Mouse (Mus musculus): Measurements from ENCODE around the gene Sptbn4. TPM values are rescaled to one million over a fixed set of nuclear protein-coding genes. Genes with fewer than 3 reads are reported as not detected.

The Sptbn4 gene
- total RNA-seq, 1 experiment, result 9.1 TPM

DNA sequence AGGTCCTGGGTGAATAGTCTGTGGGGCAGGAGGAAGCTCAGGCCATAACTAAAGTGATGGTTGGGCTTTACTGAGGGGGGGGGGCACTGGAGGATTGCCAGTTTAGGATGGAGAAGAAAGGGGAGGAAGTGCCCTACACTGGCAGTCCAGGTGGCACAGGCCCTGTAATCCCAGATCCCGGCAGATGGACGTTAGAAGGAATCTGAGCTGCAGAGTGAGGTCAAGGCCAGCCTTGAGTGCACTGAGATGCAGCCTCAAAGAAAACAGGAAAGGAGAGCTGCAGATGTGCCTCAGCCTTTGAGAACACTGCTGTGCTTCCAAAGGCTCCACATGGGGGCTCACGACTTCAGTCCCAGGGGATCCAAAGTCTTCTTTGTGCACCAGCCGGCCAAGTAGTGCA, 20.2 kb upstream of the Sptbn4 start:
- H3K9me3 ChIP-seq (ENCODE audit: control insufficient read depth, insufficient read depth, low read depth, low read length), result no peaks in the 10 kb centered on the region
- no peak overlapping the region for H3K27ac ChIP-seq (ENCODE audit: insufficient read depth, low read depth, low read length, poor library complexity, severe bottlenecking)
- H3K36me3 ChIP-seq (ENCODE audit: control insufficient read depth, insufficient read depth, low read length, poor library complexity, severe bottlenecking), result no peaks in the 10 kb centered on the region; the same call in 1 of the 2 replicates
- H3K4me3 ChIP-seq (ENCODE audit: insufficient read depth in 1 of 2, low read depth in 1 of 2, low read length in 2 of 2, poor library complexity in 1 of 2, severe bottlenecking in 1 of 2), result no peak overlapping the region
- no peak overlapping the region for H3K9ac ChIP-seq (ENCODE audit: insufficient read depth, low read depth, low read length, poor library complexity, severe bottlenecking)
- H3K4me1 ChIP-seq (ENCODE audit: control insufficient read depth in 2 of 2, insufficient read depth in 2 of 2, low read length in 2 of 2, poor library complexity in 1 of 2), result peaks cover 5 to 9% of the 10 kb centered on the region in 2 experiments; a peak in 2 of 4 replicates
- in situ Hi-C loops (cut with MboI; ENCODE audit: low sequenced_read_pairs in 2 of 2, unreplicated experiment in 2 of 2), result no loop called here
- DNase-seq (ENCODE audit: low read depth, low spot score), result no peak
- TF ChIP-seq ZC3H11A (IDR thresholded peaks at IDR 0.05; ENCODE audit: borderline replicate concordance, low read depth, low read length) (no peak), ZNF384 (IDR thresholded peaks at IDR 0.05; ENCODE audit: low read depth, low read length) (no peak), HCFC1 (IDR thresholded peaks at IDR 0.05; ENCODE audit: borderline replicate concordance, insufficient read depth, low read length) (no peak), CHD2 (IDR thresholded peaks at IDR 0.05; ENCODE audit: low read depth, low read length) (no peak), MAFK (IDR thresholded peaks at IDR 0.05; ENCODE audit: insufficient read depth, low read depth, low read length) (no peak)

DNA sequence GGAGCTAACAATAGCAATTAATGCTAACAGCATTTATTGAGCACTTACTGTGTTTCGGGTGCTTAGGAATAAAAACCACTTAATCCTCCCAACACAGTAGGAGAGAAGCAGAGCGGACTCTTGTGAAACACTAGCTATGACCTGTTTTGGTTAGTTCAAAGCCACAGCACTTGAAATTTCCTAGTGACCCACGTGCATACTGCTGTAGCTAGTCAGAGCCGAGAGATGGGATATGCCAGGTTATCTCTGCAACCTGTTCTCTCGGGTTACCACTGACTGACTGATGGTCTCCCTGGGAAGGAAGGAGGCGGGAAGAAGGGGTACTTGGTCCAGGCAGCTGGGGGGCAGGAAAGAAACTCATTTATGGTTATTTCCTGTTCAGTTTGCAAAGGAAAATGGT, 13.0 kb upstream of the Sptbn4 start:
- in situ Hi-C loops (cut with MboI; ENCODE audit: low sequenced_read_pairs in 2 of 2, unreplicated experiment in 2 of 2), result no loop called here
- Histone ChIP-seq H3K27ac (ENCODE audit: insufficient read depth, low read depth, low read length, poor library complexity, severe bottlenecking) (no peak overlapping the region), H3K9me3 (ENCODE audit: control insufficient read depth, insufficient read depth, low read depth, low read length) (no peaks in the 10 kb centered on the region), H3K36me3 (ENCODE audit: control insufficient read depth, insufficient read depth, low read length, poor library complexity, severe bottlenecking) (peaks cover 5% of the 10 kb centered on the region; the same call in 1 of the 2 replicates), H3K9ac (ENCODE audit: insufficient read depth, low read depth, low read length, poor library complexity, severe bottlenecking) (no peak overlapping the region), H3K4me1 (ENCODE audit: control insufficient read depth in 2 of 2, insufficient read depth in 2 of 2, low read length in 2 of 2, poor library complexity in 1 of 2) (peaks cover 0 to 4% of the 10 kb centered on the region in 2 experiments; a peak in 2 of 4 replicates), H3K4me3 (ENCODE audit: insufficient read depth in 1 of 2, low read depth in 1 of 2, low read length in 2 of 2, poor library complexity in 1 of 2, severe bottlenecking in 1 of 2) (no peak overlapping the region)
- TF ChIP-seq HCFC1 (IDR thresholded peaks at IDR 0.05; ENCODE audit: borderline replicate concordance, insufficient read depth, low read length) (no peak), MAFK (IDR thresholded peaks at IDR 0.05; ENCODE audit: insufficient read depth, low read depth, low read length) (no peak), CHD2 (IDR thresholded peaks at IDR 0.05; ENCODE audit: low read depth, low read length) (no peak), ZC3H11A (IDR thresholded peaks at IDR 0.05; ENCODE audit: borderline replicate concordance, low read depth, low read length) (no peak), ZNF384 (IDR thresholded peaks at IDR 0.05; ENCODE audit: low read depth, low read length) (no peak)
- DNase-seq (ENCODE audit: low read depth, low spot score), result no peak

DNA sequence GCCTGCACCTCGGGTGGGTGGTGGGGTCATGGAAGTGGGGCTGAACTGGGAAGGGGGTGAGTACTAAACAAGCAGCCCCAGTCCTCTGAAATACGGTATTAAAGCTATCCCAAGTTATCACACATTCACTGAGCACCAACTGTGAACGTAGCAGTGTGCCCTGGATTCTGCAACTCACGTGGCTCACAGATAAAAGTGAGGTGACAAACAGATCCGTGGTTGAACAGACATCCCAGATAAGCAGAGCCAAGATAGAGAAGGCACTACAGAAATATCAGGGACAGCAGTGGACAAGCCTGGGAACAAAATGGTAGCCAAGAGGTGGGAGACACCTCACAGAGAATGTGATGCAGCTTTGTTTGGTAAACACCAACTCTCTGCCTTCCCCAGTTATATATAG, 12.2 kb upstream of the Sptbn4 start:
- TF ChIP-seq ZC3H11A (IDR thresholded peaks at IDR 0.05; ENCODE audit: borderline replicate concordance, low read depth, low read length), result no peak
- TF ChIP-seq HCFC1 (IDR thresholded peaks at IDR 0.05; ENCODE audit: borderline replicate concordance, insufficient read depth, low read length), result no peak
- no peak for TF ChIP-seq MAFK (IDR thresholded peaks at IDR 0.05; ENCODE audit: insufficient read depth, low read depth, low read length)
- no peak for TF ChIP-seq ZNF384 (IDR thresholded peaks at IDR 0.05; ENCODE audit: low read depth, low read length)
- no peak for TF ChIP-seq CHD2 (IDR thresholded peaks at IDR 0.05; ENCODE audit: low read depth, low read length)
- Histone ChIP-seq H3K27ac (ENCODE audit: insufficient read depth, low read depth, low read length, poor library complexity, severe bottlenecking) (no peak overlapping the region), H3K36me3 (ENCODE audit: control insufficient read depth, insufficient read depth, low read length, poor library complexity, severe bottlenecking) (peaks cover 5% of the 10 kb centered on the region; the same call in 1 of the 2 replicates), H3K4me1 (ENCODE audit: control insufficient read depth in 2 of 2, insufficient read depth in 2 of 2, low read length in 2 of 2, poor library complexity in 1 of 2) (peaks cover 0 to 4% of the 10 kb centered on the region in 2 experiments; a peak in 2 of 4 replicates), H3K9ac (ENCODE audit: insufficient read depth, low read depth, low read length, poor library complexity, severe bottlenecking) (no peak overlapping the region), H3K4me3 (ENCODE audit: insufficient read depth in 1 of 2, low read depth in 1 of 2, low read length in 2 of 2, poor library complexity in 1 of 2, severe bottlenecking in 1 of 2) (no peak overlapping the region), H3K9me3 (ENCODE audit: control insufficient read depth, insufficient read depth, low read depth, low read length) (no peaks in the 10 kb centered on the region)
- no peak for DNase-seq (ENCODE audit: low read depth, low spot score)
- in situ Hi-C loops (cut with MboI; ENCODE audit: low sequenced_read_pairs in 2 of 2, unreplicated experiment in 2 of 2), result no loop called here

DNA sequence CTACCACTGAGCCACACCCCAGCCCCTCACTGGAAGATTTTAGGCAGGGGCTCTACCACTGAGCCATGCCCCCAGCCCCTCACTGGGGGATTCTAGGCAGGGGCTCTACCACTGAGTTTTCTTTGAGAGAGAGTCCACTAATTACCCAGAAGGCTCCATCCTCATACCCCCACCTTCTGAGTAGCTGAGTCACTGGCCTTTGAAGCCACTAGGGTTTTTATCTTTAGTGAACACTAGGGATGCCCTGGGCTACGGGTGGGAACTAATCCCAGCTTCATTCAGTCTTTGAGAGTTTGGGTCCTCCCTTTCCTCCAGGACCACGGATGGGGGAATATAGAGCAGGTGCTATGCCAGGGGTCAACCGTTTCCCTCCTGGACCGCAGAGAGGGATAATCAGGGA, 11.1 kb upstream of the Sptbn4 start:
- TF ChIP-seq ZC3H11A (IDR thresholded peaks at IDR 0.05; ENCODE audit: borderline replicate concordance, low read depth, low read length) (no peak), ZNF384 (IDR thresholded peaks at IDR 0.05; ENCODE audit: low read depth, low read length) (no peak), CHD2 (IDR thresholded peaks at IDR 0.05; ENCODE audit: low read depth, low read length) (no peak), HCFC1 (IDR thresholded peaks at IDR 0.05; ENCODE audit: borderline replicate concordance, insufficient read depth, low read length) (no peak), MAFK (IDR thresholded peaks at IDR 0.05; ENCODE audit: insufficient read depth, low read depth, low read length) (no peak)
- in situ Hi-C loops (cut with MboI; ENCODE audit: low sequenced_read_pairs in 2 of 2, unreplicated experiment in 2 of 2), result no loop called here
- peaks cover 0 to 4% of the 10 kb centered on the region in 2 experiments; a peak in 2 of 4 replicates for H3K4me1 ChIP-seq (ENCODE audit: control insufficient read depth in 2 of 2, insufficient read depth in 2 of 2, low read length in 2 of 2, poor library complexity in 1 of 2)
- DNase-seq (ENCODE audit: low read depth, low spot score), result no peak
- H3K36me3 ChIP-seq (ENCODE audit: control insufficient read depth, insufficient read depth, low read length, poor library complexity, severe bottlenecking), result peaks cover 5% of the 10 kb centered on the region; the same call in 1 of the 2 replicates
- H3K9ac ChIP-seq (ENCODE audit: insufficient read depth, low read depth, low read length, poor library complexity, severe bottlenecking), result no peak overlapping the region
- H3K4me3 ChIP-seq (ENCODE audit: insufficient read depth in 1 of 2, low read depth in 1 of 2, low read length in 2 of 2, poor library complexity in 1 of 2, severe bottlenecking in 1 of 2), result no peak overlapping the region
- H3K9me3 ChIP-seq (ENCODE audit: control insufficient read depth, insufficient read depth, low read depth, low read length), result no peaks in the 10 kb centered on the region
- H3K27ac ChIP-seq (ENCODE audit: insufficient read depth, low read depth, low read length, poor library complexity, severe bottlenecking), result no peak overlapping the region

Measured in ES-E14 (cell line).